Mouse (Mus musculus) retina, embryonic 14.5 days (tissue): Measurements from ENCODE around the gene Trio.
A peak's percentile ranks its signal among the peaks of the same experiment; 100 is the strongest.

Experiments used
- DNase-seq: peaks from one replicate; pipeline ENCODE4 v3.0.0-alpha.2; 2015; ENCODE audit warnings: low spot score

Trio gene

GRCm38 (mm10) chr15:27796868-27797222, 228.8 kb downstream of the Trio start:
- no peak for DNase-seq

DNA sequence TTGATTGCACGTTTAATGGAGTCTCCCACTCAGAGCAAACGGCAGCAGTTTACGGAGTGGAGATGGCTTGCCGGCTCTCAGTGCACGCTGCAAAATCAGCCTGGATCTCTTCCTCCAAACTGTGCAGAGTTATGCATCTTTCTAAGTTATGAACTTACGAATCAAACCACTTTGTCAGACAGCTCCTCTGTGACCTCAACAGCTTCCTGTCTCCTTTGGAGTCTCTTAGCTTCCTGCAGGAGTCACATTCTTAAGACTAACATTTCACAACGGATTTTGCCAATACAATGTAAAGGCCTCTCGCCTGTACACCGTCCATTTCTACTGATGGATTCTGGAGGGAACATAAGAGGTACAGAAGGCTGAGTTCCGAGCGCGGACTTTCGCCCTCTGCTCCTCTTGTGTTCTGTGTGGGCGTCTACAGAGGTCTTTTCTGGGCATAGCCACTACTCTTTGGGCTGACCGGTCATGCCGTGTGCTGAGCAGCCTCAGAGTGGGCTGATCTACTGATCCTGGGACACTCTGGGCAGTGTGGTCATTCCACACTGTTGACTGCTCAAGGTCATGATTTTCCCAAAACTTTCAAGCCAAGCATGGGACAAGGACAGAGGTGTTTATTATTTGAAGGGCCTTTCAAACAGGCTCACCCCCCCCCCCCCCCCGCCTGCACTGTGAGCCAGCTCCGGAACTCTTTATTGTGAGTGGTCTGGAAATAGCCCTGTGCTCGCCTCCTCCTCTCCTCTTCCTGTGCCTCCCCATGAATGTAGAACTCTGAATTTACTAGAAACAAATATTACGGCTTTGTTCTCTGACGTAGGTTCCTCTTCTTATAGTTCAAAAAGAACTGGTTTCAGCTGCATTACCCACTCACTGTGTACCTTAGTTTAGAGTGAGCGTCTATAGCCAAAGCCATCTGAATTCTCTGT, 229.4 kb downstream of the Trio start:
- DNase-seq, result no peak

GRCm38 (mm10) chr15:27793284-27793683, 232.4 kb downstream of the Trio start:
- DNase-seq, result no peak

- DNase-seq, result no peak
Measured at GRCm38 (mm10) chr15:27792473-27792872, 233.2 kb downstream of the Trio start.

DNA sequence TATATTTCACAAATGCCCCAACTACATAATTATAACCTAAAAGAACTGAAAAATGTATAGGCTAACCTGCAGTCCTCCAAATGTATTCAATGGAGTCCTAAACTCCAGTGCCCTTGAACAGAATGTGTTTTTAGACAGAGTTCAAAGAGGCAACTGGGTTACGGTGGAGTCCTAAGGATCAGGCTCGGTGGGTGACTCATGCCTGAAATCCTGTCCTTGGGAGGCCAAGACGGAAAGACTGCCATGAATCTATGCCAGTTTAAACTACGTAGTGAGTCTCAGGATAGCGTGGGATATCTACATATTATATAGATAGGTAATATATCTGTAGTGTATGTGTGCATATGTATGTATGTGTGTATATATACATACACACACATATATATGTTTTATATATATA, 234.5 kb downstream of the Trio start:
- DNase-seq, result no peak

GRCm38 (mm10) chr15:27790699-27791098, 234.9 kb downstream of the Trio start:
- DNase-seq, result no peak

GRCm38 (mm10) chr15:27789325-27789724, 236.3 kb downstream of the Trio start:
- DNase-seq, result no peak

DNA sequence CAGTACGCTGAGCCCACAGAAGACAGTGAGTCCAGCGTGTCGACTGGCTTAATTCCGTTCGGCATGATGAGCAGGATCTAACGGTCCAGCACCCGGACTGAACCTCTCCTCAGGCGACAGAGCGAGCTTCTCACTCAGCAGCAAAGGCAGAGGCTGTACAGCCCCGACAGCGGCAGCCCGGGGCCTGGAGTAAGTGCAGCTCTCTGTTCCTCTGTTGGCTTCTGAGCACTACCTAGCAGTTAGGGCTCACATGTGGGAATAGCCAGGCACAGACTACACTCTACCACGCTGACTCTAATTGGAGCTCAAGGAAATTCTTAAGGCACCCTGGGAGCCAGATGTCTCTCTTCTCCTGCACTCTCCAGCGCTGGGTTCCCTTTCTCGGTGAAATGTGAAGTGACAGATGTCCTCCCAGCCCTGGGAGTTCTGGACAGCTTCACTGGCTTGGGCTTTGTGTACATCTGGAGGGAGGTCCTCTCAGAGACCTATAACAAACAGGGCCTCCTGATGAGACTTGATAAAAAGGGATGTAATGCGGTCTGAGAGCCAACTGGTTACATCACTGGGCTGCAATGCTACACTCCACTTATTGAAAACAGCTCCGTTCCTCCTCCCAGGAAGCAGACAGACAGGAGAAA, 237.4 kb downstream of the Trio start:
- DNase-seq, result peak; percentile 73

- DNase-seq, result no peak
Measured at GRCm38 (mm10) chr15:27787151-27787550, 238.5 kb downstream of the Trio start.

DNA sequence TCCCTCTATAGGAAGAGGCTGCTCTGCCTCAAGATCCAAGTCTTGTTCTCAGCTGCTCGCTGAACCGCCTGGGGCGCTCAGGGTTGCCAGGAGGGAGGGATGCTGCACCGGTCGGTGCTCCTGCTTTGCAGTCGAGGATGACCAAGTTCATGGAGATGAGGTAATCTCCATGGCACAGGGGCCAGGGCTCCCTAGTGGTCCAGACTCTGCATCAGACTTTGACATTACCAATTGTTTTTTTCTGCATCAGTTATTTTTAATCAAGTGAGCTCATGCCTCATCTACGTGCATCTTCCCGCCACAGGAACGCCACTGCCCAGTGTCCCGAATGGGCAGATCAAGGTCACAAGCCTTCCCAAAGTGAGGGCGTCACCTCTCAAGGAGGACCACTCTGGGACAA, 239.2 kb downstream of the Trio start:
- DNase-seq, result peak; percentile 73

DNA sequence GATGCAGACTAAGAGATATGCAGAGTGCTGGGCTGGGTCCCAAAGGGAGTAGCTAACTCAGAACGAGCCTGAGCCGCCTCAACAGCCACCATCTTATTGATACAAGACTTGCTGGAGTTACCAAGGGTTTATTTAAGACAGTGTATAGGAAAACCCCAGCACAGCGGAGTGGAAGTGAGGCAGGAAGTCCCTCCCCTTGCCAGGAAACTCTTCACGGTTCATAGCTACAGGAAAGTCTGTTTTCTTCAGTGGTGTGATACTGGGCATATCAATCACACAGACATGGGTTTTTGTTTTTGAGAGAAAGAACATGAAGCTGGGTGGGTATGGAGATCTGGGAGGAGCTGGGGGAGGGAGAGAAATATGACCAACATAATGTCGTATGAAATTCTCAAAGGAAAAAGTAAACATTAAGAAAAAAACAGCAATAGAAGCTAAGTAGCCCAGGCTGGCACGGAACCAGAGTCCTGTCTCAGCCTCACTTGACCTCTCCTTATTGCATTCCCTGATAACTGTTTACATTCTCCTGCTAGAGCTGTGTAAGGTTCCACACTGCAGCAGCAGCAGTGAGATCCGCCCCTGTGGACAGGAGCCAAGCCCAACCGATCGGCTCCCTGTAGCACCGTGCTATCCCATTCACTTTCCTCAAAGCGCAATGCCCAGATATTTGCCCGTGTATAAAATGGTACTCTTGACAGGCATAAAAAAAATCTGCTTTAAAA, 240.2 kb downstream of the Trio start:
- no peak for DNase-seq

DNA sequence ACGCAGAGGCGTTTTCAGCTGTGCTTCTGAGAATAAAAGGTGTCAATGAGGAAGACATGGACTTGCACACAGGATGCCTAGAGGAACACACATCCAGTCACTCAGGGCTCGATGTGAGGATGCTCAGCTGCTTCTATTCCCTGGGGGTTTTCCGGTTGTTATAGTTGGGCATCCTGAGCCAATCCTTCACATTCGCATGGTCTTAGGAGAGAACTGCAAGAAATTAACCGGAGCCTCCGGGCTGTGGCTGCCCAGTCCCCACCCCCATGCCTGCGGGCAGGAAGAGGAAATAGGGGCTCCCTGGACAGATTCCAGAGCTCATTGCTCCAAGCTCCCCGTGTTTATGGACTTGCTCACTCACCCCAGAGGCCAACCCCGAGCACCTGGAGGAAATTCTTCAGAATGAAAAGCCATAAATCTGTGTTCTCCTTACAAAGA, 241.5 kb downstream of the Trio start:
- DNase-seq, result peak; percentile 50

- peak; percentile 64 for DNase-seq
Measured at GRCm38 (mm10) chr15:27783541-27784125, 242.0 kb downstream of the Trio start.

DNA sequence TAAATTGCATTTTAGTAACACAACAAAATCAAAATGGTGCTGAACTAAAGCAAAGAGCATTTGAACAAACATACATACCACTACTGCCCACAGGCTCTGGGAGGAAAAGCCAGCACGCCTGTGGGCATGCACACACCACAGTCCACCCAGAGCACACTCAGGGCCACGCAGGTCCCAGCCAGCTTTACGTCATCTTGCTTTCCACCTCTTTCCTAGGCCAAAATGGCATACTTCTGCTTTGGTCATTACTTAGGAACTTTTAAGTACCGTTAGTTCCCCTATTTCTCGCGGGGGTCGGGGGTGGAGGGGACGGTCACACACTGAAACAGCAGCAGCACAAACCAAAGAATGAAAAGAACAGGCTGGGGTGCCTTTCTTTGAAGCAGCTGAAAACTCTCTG, 242.6 kb downstream of the Trio start:
- DNase-seq, result no peak

DNA sequence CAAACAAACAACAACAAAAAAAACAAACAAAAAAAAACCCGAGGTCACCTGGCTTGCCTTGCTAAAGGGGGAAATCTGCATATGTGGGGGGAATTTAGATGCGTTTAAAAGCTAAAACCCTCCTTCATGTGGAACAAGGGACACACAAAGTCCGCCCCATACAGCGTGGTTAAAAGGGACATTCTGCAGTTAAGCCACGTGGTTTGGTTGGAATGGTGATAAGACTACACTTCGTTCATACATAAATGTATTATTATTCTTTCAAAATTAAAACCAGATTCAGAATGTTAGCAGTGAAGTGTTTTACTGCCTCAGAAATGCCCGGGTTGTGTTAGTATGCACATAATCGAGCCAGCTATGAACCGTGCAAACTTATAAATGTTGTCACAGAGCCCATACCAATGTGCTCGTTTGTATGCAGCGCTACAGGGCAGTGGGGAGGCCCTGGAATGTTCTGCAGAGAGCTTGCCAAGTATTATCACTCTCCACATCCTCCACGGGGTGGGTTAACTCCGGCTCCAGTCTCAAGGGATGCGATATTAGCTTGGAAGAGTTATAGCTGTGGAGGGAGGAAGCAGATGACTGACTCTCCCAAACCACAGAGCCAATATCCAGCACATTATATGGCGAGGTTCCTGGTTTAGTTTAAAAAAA, 243.1 kb downstream of the Trio start:
- DNase-seq, result no peak

GRCm38 (mm10) chr15:27779827-27780226, 245.8 kb downstream of the Trio start:
- peak; percentile 49 for DNase-seq

GRCm38 (mm10) chr15:27779398-27779797, 246.2 kb downstream of the Trio start:
- DNase-seq, result no peak

DNA sequence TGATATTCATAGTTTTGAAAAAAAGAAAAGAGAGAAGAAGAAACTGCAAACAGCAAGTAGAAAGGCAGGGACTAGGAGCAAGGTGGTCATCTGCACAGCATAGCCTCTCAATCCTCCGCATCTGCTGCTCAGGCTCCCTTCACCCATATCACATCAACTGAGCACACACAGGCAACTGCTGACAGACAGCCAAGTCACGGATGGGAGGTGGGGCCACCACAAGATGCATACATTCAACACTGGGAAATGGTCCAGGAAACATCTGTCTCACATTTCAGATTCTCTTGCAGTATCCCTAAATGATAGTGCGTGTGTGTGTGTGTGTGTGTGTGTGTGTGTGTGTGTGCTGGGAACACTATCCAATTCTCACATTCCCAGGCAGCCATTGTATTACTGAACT, 247.4 kb downstream of the Trio start:
- DNase-seq, result no peak

DNA sequence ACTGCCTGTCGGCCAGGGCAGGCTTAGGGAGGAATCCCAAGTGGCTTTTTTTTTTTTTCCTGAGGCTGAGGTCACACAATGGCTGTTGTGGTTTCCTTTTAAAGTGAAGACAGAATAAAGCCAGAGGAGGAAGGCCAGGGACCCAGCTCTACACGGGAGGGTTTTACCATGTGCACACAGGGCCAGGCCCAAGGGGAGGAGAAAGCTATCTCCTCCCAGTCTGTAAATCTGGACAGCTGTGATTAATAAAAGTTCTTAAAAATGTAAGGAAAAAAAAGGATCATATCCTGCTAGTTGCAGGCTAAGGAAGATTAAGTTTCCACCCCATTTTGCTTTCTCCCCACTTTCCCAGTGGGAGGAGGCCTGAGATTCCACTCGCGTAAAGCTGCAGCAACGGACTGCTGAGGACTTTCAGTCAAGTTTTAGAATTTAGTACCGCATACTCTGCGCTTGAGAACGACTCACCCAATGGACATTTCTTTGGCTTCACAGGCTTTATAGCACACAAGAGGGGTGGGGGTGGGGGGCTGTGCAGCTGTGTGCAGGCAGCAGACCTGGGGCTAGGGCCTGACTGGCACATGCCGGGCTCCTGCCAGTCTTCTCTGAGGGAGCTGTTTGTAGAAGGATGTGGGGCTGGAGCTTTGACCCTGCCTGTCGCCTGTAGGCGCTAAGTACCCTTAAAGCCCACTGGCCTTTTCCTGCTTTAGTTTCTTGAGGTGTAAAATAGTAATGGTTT, 248.0 kb downstream of the Trio start:
- no peak for DNase-seq

DNA sequence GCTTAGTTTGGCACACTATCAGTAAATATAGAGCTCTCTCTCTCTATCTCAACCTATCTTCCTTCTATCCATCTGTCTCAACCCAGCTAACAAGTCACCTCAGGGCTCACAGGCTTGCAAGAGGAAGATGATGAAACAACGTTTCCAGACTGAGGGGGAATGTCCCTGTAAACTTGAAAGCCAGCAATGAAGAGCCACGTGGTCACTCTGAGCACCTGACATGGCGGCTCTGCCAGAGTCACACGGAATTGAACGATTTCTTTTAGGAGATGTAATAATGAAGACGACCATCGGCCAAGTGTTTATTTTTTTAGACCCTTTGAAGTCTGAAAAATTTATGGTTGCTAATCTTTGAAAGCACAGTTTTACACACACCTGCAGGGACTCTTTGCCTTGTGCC, 251.2 kb downstream of the Trio start:
- no peak for DNase-seq

DNA sequence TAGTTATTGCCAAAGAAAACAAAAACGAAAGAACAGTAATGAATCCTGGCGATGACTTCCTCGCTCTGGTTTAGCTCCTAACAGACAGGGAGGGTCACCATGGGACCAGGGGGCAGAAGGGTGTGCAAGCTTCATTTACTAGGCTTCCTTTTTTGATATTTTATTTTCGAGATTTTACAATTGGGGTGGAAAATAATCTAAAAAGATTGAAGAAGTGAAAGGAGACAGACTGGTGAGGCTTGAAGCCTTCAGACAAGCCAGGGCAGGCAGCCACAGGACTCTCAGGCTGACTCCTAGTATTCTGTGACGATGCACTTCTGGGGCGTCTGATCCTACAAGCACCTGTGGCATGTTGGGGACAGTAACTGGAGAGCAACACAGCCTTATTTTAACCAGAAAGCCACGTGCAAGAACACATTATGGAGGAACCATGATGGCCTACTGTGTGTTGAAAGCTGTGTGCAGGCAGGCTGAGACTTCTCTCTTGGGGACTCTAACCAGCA, 253.5 kb downstream of the Trio start:
- DNase-seq, result no peak
